Mouse (Mus musculus) bone marrow, adult 2 months (tissue): ENCODE measurements around the gene Smurf2.

Experiments
- CTCF ChIP-seq: fragments of 200-500 bp; IDR thresholded peaks from 2 replicates; pipeline ENCODE4 v1.5.1; 2011; ENCODE audit warnings: low read length, control low read depth; ENCODE audit not compliant: control insufficient read depth, insufficient read depth
- POLR2A ChIP-seq: fragments of 200-500 bp; IDR thresholded peaks from 2 replicates; pipeline ENCODE4 v1.6.1; 2011; ENCODE audit warnings: low read depth, mild to moderate bottlenecking, control low read depth, low read length, borderline replicate concordance; ENCODE audit not compliant: control insufficient read depth

- TF ChIP-seq CTCF (no peak), POLR2A (no peak)
Observed at GRCm38 (mm10) chr11:106820972-106821371, 99.5 kb downstream of the Smurf2 start.
